Mouse (Mus musculus): ENCODE data around the gene Galnt6.

Gene Galnt6

DNA sequence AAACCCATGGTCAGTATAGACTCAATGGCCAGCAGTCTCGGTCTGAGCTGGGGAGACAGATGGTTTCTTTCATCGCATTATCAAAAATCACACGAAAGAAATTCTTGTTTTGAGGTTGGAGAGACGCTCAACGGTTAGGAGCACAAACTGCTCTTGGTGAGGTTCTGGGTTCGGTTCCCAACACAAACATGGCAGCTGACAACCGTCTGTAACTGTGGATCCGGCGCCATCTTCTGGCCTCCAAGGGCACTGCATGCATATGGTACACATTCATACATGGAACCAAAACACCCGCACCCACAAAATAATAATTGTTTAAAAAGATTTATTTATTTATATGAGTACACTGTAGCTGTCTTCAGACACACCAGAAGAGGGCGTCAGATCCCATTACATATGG, 10.6 kb downstream of the Galnt6 start:
- DNase-seq: no peak

GRCm38 (mm10) chr15:100717933-100718332, 11.2 kb downstream of the Galnt6 start:
- DNase-seq: no peak

DNA sequence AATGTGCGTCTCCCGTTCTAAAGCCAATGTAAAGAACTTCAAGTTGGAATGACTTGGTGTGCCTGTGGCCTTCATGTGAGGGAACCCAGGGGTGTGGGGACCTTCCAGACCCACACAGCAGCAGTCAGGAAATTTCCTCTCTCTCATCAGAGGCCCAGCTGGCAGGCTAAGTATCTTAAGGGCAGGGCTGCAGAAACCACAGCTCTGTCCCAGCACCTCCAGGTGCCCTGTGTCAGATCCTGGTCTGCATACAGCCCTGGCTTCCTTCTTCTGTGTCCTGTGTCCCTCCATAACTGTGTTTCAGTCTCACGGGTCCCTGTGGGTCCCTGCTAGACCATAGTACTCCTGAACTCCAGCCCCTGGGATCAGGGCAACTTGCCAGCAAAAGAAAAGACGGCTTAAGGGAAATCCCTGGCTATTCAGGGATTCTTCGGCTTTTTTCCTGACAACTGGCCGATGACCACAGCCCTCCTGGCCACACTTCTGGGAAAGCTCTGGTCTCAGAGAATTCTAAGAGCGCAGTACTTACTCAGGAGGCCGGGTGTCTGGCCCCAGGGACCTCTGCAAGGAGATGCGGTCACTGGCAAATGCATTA, 13.7 kb downstream of the Galnt6 start:
- no peak for DNase-seq

DNA sequence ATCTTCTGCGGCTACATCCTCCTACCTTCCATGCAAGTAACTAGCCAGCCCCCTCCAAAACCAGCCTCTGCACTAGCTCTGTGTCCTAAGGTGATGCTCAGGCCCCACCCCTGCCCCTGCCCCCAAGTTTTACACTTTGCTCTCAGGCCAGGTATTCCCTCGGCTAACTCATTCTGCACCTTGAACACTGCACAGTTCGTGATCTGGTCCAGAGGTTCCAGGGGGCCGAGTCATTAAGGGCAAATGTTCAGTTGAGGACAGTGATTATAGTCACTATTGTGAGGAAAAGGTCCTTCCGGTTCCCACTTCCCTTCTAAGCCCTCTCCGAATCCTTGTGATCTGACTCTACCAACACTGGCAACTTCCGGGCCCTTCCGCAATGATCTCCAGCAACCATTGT, 14.7 kb downstream of the Galnt6 start:
- DNase-seq: no peak

GRCm38 (mm10) chr15:100710838-100711237, 18.3 kb downstream of the Galnt6 start:
- DNase-seq: peak; percentile 75

DNA sequence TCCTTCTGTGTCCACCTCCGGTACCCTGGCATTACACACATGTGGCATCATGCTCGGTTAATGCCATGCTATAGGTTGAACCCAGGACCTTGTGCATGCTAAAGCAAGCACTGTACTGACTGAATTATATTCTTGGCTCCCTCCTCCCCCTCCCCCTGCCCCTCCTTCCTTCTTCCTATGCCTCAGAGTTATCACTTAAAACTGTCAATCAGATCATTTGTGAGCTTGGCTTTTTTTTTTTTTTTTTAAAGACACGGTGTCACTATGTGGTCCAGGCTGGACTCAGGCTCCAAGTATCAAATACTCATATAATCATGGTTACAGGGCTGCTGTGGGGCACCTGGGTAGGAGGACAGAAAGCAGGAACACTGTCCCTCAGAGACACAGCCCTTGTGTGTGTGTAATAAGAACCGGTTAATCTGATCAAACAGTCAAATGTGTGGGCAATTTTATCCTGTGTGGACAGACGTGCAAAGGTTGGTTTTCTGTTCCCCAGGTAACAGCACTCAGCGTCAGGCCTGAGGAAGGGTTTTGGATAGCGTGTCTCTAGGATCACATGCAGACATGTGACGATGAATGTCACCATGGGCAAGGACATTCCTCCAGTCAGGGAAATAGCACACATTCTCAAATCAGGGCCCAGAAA, 20.6 kb downstream of the Galnt6 start:
- DNase-seq: no peak

DNA sequence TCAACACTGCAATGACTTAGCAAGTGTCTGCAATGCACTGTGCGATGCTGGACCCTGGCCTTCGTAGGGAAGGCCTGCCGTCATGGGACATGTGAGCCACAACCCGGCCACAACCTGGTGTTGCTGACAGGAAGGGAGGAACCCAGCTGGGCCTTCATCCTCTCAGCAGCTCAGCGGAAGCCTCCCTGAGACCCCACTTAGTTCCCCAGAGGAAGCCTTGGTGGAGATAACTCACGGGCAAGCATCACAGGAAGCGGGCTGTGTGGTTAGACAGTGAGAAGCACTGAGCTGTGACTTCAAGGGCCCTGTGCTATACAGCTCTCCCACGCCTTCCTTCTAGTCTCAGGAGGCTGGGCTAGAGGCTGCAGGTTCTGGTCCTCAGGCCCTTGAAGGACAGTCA, 22.9 kb downstream of the Galnt6 start:
- no peak for DNase-seq

DNA sequence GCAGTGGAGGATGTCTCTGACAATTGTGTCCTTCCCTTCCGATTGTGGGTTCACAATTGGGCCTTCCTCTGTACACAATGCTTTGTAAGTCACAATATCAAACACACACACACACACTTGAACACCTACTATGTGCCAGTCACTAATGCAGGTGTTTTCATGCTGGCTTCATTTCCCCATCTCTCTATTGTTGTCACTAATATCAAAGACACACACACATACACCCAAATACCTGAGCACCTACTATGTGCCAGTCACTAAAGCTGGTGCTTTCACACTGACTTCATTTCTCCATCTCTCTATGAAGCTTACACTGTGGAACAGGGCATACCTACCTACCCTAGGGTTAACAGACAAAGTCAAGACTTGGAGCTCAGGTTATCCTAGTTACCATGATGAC, 23.8 kb downstream of the Galnt6 start:
- no peak for DNase-seq

GRCm38 (mm10) chr15:100703913-100704312, 25.3 kb downstream of the Galnt6 start:
- no peak for DNase-seq

DNA sequence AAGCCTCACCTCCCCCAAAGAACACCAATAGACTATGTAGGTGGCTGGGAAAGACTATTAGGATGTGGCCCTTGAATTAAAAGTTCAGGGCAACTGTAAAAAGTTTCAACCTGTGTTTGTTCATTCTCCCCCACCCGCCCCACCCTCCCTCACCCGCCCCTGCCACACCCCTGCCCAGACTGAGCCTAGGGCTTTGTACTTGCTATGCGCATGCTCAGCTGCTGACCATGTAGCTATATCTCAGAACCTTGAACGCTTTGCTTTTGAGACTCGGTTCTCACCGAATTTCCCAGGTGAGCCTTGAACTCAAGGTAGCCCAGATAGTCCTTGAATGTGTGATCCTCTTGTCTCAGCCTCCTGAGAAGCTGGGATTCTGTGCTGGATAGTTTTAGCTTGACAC, 27.3 kb downstream of the Galnt6 start:
- no peak for DNase-seq

GRCm38 (mm10) chr15:100701108-100701507, 28.1 kb downstream of the Galnt6 start:
- DNase-seq: no peak

DNA sequence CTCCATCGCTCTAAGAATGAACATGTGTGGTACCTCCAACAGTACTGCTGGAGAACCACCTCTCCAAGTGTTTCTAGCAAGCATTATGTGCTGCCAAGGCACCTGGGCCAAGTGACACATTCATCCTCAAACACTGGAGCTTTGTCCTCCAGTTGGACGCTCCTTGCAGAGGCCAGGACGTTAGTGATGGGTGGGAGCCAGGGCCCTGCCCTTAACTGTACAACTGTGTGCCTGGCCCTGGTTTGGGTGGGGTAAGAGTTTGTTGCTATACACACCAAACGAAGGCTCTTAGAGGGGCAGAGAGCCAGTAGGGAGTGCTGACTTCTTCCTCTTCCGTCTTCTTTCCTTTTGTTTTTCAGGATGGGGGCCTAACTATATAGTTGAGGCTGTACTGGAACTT, 28.8 kb downstream of the Galnt6 start:
- no peak for DNase-seq

DNA sequence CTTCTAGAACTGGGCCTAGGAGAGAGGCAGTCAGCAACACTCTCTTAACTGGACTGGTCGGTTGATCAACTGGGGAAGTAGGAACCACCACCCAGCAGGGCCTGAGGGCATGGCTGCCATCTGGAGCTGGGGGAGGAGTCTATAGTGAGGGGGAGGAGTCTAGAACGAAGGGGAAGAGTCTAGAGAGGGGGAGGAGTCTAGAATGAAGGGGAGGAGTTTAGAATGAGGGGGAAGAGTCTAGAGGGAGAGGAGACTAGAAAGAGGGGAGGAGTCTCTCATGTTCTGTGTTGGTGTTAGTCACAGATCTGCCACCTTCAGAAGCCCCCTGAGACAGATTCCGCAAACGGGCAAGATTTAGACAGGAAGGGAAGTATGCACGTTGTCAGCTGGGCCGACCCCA, 29.8 kb downstream of the Galnt6 start:
- no peak for DNase-seq

DNA sequence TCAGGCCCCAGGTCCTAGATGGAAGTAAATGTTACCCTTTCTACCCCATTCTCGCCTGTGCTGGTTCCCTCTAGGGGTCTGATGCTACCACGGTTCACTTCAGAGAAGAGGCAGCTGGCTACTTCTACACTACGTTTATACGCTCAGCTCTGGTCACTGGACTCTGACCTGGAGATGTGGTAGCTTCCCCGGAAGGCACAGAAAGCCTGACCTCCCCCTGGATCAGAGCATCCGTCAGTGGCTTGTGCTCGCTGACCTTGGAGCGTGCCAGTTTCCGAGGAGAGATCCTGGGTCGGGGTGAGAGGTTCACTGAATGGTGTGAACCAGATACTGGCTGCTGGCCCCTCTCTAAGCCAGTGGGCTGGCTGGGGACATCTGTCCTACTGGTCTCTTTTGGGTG, 31.1 kb downstream of the Galnt6 start:
- DNase-seq: no peak

- no peak for DNase-seq
These were observed 34.8 kb downstream of the Galnt6 start for GRCm38 (mm10) chr15:100694406-100694805.

DNA sequence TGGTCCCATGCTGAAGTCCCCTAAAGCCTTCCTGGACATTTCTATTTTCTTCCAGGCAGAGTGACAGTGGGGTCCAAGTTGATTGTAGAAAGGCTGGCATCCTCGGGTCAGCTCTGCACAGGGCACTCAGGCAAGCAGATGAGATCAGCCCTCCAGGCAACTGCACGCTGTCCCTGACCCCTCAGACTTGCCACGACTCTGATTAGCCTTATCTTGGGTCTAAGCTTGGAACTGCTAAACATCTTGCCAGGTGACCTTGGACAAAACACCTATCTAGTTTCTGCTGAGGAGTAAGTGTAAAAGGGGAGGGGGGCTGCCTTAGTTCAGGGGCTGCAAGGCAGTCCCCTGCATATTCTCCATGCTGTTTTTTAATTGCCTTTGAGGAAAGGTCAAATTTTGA, 37.2 kb downstream of the Galnt6 start:
- no peak for DNase-seq

- DNase-seq: no peak
These were observed 41.7 kb downstream of the Galnt6 start, which contains the start of gene Cela1 for GRCm38 (mm10) chr15:100687430-100687971. TSS of gene Cela1 (minus strand) at chr15:100687921.

DNA sequence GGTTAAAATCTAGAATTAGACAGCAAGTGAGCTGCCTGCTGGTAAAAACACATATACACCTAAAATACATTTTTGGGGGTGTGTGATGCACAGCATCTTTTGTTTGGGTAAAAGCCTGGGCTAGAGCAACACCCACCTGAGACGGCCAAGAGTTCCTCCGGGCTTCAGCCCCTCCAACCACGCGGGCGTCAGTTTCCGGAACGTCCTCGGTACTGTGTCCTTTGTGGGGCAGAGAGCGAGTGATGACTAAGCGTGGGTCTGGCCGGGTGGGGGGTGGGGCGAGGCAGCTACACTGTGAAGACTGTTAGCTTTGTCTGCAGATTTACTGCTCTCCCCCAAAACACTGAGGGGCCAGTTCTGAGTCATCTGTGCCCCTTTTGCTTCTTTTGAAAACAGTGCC, 42.2 kb downstream of the Galnt6 start:
- no peak for DNase-seq

GRCm38 (mm10) chr15:100686434-100686833, 42.7 kb downstream of the Galnt6 start:
- no peak for DNase-seq

- DNase-seq: no peak
These were observed 43.3 kb downstream of the Galnt6 start for GRCm38 (mm10) chr15:100685849-100686248.

- no peak for DNase-seq
These were observed 43.9 kb downstream of the Galnt6 start for GRCm38 (mm10) chr15:100685255-100685654.

- DNase-seq: no peak
These were observed 44.7 kb downstream of the Galnt6 start for GRCm38 (mm10) chr15:100684450-100684849.

DNA sequence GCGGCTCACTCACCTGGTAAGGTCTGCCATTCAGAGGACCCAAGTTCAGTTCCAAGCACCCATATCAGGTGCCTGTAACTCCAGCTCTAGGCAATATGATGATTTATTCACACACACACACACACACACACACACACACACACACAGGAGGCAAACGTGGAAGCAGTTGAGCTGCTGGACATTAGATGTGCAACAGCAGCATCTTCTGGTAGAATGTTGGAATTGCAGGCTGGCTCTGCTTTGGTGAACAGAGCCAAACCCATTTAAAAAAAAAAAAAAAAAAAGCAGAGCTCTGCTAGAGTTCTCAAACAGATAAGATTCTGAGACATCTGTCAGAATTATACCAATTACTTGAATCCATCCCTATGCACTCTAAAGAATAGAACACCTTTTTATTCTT, 46.1 kb downstream of the Galnt6 start:
- DNase-seq: peak; percentile 75

DNA sequence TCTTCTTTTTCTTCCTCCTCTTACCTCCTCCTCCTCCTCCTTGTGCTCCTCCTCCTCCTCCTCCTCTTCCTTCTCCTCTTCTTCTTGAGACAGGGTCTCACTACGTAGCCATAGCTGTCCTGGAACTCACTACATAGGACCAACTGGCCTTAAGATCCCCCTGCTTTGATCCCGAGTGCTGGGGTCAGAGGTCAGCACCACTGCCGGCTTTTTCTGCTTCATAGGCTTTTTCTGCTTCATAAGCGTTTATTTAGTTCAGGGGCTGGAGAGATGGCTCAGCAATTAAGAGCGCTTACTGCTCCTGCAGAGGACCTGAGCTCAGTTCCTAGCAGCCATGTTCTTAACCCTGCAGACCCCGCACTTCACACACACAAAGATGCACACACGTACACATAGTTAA, 47.4 kb downstream of the Galnt6 start:
- DNase-seq: peak; percentile 69

GRCm38 (mm10) chr15:100680381-100680780, 48.8 kb downstream of the Galnt6 start:
- no peak for DNase-seq
